Mouse (Mus musculus): Measurements from ENCODE around the gene Tnfaip8l1. TPM values are rescaled to one million over a fixed set of nuclear protein-coding genes. Genes with fewer than 3 reads are reported as not detected.

Tnfaip8l1 gene
- polyA plus RNA-seq, 1 experiment from 2014 or later, result 8.0 TPM

DNA sequence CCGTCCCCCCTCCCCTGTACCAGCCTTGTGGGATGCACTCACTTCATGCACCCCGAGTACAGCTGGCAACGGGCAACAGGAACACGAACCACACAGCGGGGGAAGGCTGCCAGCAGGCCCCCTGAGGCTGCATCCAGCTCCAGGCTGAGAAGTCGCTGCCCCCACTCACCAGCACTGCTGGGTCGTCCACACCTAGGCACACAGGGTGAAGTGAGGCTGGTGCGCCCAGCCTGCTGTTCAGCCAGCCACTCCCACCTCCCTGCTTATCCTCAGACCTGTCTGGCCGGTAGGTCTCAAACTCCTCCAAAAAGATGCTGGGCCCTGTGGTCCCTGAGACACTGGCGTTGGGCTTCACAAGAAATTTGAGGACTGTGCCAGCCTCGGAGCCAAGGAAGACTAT lies 36.1 kb upstream of the Tnfaip8l1 start:
- Histone ChIP-seq H3K4me1 (peaks cover 8% of the 10 kb centered on the region), H3K4me2 (no peak overlapping the region), H3K27me3 (peaks cover 52% of the 10 kb centered on the region), H3K4me3 (no peak overlapping the region), H3K9ac (no peak overlapping the region), H3K9me3 (replicated peaks) (peaks cover 17% of the 10 kb centered on the region), H3K36me3 (ENCODE audit: poor library complexity, severe bottlenecking) (peaks cover 60% of the 10 kb centered on the region), H3K27ac (no peak overlapping the region)
- WGBS, result 77% methylated on average over 11 of the region's 11 CpGs
- ATAC-seq, result no peak

DNA sequence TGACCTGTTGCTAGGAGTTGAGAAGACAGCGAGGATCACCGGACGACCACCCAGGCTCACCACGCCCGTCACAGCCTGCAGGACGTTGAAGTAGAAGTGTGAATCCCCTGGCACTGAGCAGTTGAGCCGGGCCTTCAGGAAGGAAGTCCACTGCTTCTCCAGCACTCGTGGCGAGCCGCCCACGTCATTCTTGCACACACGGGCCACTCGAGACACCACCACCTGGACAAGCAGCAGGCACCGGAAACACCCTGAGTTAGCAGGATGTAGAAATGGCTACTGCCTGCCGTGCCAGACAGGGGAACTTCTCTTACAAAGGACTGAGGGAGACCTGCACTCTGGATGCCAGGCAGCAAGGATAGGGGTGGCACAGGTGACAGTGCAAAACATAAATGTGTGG lies 34.0 kb upstream of the Tnfaip8l1 start:
- peaks cover 31% of the 10 kb centered on the region for H3K27me3 ChIP-seq
- WGBS, result 87% methylated on average over 15 of the region's 15 CpGs
- H3K4me2 ChIP-seq, result no peak overlapping the region
- no peak for ATAC-seq
- H3K27ac ChIP-seq, result no peak overlapping the region
- peaks cover 57% of the 10 kb centered on the region for H3K36me3 ChIP-seq (ENCODE audit: poor library complexity, severe bottlenecking)
- 0 out of 2 replicates have a peak, but pooled peaks cover 3% of the 10 kb centered on the region for H3K9me3 ChIP-seq (replicated peaks)
- no peak overlapping the region for H3K4me3 ChIP-seq
- H3K9ac ChIP-seq, result no peak overlapping the region
- H3K4me1 ChIP-seq, result peaks cover 8% of the 10 kb centered on the region

DNA sequence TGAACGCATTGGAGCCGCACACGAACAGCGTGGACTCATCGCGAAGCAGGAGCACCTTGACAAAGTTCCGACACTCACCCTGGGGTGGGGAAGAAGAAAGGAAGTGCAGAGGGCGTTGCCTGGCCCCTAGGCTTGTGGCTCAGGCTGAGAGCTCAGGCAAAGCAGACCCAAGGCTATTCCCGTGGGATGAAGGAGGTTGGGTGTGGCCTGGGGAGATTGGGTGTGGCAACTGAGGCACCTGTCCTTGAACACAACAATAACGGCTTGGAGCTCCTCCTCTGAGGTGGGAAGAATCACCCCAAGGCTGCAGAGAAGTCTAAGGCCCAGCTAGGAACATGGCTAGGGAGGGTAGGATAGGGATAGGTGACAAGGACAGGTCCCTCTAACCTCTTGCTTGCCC lies 31.1 kb upstream of the Tnfaip8l1 start:
- H3K4me3 ChIP-seq, result no peak overlapping the region
- peaks cover 12% of the 10 kb centered on the region for H3K4me1 ChIP-seq
- no peak overlapping the region for H3K9ac ChIP-seq
- H3K27ac ChIP-seq, result no peak overlapping the region
- H3K27me3 ChIP-seq, result peaks cover 17% of the 10 kb centered on the region
- peaks cover 41% of the 10 kb centered on the region for H3K36me3 ChIP-seq (ENCODE audit: poor library complexity, severe bottlenecking)
- H3K9me3 ChIP-seq (replicated peaks), result no peaks in the 10 kb centered on the region
- no peak for ATAC-seq
- H3K4me2 ChIP-seq, result no peak overlapping the region
- WGBS, result 90% methylated on average over 10 of the region's 10 CpGs

DNA sequence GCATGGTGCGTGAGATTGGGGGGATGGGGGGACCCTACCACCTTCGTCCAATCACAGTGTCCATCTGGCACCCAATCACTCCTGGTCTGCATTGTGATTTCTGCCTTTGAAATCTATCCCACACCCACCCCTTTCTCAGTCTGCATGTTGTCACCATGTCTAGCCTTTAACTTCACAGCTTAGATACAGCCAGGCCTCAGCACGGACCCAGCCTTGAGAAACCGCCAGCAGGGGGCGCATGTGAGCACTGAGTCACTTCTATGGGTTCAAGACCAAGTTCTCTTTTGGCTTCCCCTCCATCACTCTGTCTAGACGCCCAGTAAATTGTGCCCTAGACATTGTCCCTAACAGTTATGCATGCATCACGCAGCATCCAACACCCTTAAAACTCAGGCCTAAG lies 30.5 kb upstream of the Tnfaip8l1 start:
- H3K4me3 ChIP-seq, result no peak overlapping the region
- peaks cover 15% of the 10 kb centered on the region for H3K27me3 ChIP-seq
- H3K9ac ChIP-seq, result no peak overlapping the region
- no peak overlapping the region for H3K27ac ChIP-seq
- H3K4me1 ChIP-seq, result peaks cover 12% of the 10 kb centered on the region
- peaks cover 34% of the 10 kb centered on the region for H3K36me3 ChIP-seq (ENCODE audit: poor library complexity, severe bottlenecking)
- no peak overlapping the region for H3K4me2 ChIP-seq
- peak; percentile 33; the same call in 1 of the 2 replicates for ATAC-seq
- no peaks in the 10 kb centered on the region for H3K9me3 ChIP-seq (replicated peaks)
- WGBS, result 39% methylated on average over 7 of the region's 7 CpGs

DNA sequence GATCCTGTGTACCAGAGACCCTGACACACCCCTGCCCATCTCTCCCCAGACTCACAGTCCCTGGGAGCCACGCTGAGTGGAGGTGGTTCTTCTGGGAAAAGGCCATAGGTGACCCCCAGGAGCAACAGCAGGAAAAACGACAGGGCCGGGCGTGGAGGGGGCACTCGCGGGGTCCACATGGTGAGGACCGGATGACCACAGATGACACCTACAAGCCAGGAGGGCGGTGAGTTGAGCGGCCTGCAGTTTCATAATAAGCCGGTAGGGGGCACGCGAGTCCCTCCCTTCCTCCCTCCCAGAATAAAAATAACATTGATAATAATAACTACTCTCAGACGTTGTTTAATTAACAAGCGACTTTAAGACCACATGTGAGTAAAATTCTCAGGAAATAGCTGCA lies 29.6 kb upstream of the Tnfaip8l1 start:
- 7% methylated on average over 14 of the region's 14 CpGs for WGBS
- H3K9ac ChIP-seq, result no peak overlapping the region
- no peak overlapping the region for H3K4me2 ChIP-seq
- no peak for ATAC-seq
- peaks cover 26% of the 10 kb centered on the region for H3K36me3 ChIP-seq (ENCODE audit: poor library complexity, severe bottlenecking)
- no peak overlapping the region for H3K27ac ChIP-seq
- H3K4me1 ChIP-seq, result peaks cover 14% of the 10 kb centered on the region
- no peaks in the 10 kb centered on the region for H3K9me3 ChIP-seq (replicated peaks)
- no peak overlapping the region for H3K4me3 ChIP-seq
- H3K27me3 ChIP-seq, result peaks cover 23% of the 10 kb centered on the region; the same call in 1 of the 2 replicates

DNA sequence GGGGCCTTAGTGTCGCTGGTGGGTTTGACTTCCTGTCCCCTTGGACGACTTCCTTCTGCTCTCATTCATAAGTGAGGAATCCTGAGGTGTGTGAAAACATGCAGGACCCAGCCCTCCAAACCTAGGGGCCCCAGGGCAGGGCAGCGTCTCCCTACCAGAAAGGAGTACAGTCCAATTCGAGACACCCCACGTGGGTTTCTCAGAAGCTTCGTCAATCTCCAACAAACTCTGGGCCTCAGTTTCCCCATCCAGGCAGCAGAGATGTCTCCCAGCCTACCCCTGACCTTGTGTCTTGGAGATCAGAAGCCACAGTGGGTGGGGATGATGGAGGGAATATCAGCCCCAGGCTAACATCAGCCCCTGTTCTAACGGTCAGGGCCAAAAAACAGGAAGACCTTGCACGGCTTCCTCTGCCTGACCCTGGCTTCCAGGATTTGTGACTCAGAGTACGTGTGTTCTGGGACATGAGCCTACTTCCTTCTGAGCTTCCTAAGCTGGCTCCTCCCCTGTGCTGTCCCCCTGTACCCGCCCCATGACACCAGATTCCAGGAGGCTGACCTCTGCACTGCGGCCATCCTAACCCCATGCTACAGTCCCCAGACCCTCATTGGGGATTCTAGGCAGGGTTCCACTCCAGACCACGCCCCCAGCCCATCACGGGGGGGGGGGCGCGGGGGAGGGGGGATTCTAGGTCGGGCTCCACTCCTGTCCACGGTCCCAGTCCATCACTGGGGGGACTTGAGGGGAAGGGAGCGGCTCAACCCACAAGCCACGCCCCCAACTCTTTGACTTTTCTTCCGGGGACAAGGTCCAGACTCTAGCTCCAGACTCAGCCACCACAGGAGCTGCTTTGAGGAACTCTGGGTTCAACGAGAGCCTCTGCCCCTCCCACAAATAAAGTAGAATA lies 28.6 kb upstream of the Tnfaip8l1 start:
- Histone ChIP-seq H3K4me2 (peak overlapping the region; percentile 49), H3K36me3 (ENCODE audit: poor library complexity, severe bottlenecking) (peaks cover 17% of the 10 kb centered on the region), H3K27me3 (peaks cover 32% of the 10 kb centered on the region), H3K27ac (no peak overlapping the region), H3K4me3 (peak overlapping the region; percentile 18; the same call in 1 of the 2 replicates), H3K9ac (peak overlapping the region; percentile 7; the same call in 1 of the 2 replicates), H3K4me1 (peaks cover 24% of the 10 kb centered on the region), H3K9me3 (replicated peaks) (no peaks in the 10 kb centered on the region)
- 21% methylated on average over 21 of the region's 21 CpGs for WGBS
- ATAC-seq, result 0 out of 2 replicates have a peak, but pooled peaks have one; percentile 7

DNA sequence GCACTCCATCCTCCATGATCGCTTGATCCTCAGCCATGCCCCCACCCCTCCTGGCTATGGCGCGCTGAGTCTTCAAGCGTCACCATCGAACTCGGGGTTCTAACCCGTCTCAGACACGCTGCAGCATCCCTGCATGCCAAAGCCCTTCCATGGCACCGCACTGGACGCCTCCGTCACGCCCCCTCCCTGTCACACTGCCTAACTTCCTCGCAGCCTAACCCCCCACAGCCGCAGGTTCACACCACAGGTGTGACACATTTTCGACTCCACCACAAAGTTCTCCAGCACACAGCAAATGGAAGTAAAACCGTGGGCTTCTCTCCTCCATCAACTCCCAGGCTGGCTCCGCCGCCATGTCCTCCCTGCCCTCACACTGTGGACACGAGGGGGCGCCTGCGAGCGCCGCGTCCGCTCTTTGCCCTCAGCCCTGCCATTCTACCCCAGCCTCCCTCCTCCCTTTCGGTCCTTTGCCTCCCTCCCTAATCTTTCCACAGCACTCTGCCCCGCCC lies 27.8 kb upstream of the Tnfaip8l1 start:
- peaks cover 40% of the 10 kb centered on the region for H3K27me3 ChIP-seq
- H3K27ac ChIP-seq, result no peak overlapping the region
- WGBS, result 2% methylated on average over 27 of the region's 27 CpGs
- H3K9ac ChIP-seq, result peak overlapping the region; percentile 7; the same call in 1 of the 2 replicates
- peaks cover 31% of the 10 kb centered on the region for H3K4me1 ChIP-seq
- H3K4me2 ChIP-seq, result peak overlapping the region; percentile 49
- peak overlapping the region; percentile 18; the same call in 1 of the 2 replicates for H3K4me3 ChIP-seq
- no peaks in the 10 kb centered on the region for H3K9me3 ChIP-seq (replicated peaks)
- H3K36me3 ChIP-seq (ENCODE audit: poor library complexity, severe bottlenecking), result peaks cover 17% of the 10 kb centered on the region
- peak; percentile 9; the same call in 1 of the 2 replicates for ATAC-seq

DNA sequence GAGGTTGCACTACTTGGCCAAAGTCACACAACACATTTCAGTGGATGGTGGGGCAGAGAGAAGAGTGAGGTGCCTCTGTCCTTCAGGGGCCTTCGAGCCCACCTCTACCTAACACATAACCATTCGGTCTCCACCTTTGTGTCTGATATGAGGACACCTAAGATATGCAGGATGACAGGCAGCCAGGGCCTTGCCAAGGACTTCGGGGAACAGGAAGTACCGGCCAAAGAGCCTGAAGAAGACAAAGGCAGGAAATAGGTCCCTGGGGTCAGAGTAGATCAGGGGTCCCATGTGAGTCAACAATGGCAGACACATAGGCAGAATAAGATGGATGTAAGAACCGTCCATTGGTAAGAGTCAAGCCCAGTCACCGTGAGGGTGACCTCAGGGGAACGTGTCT lies 25.7 kb upstream of the Tnfaip8l1 start:
- 87% methylated on average over 7 of the region's 7 CpGs for WGBS
- ATAC-seq, result no peak
- Histone ChIP-seq H3K27me3 (peaks cover 59% of the 10 kb centered on the region), H3K9me3 (replicated peaks) (no peaks in the 10 kb centered on the region), H3K9ac (no peak overlapping the region), H3K4me1 (peaks cover 43% of the 10 kb centered on the region), H3K27ac (no peak overlapping the region), H3K36me3 (ENCODE audit: poor library complexity, severe bottlenecking) (no peaks in the 10 kb centered on the region), H3K4me2 (no peak overlapping the region), H3K4me3 (no peak overlapping the region)

DNA sequence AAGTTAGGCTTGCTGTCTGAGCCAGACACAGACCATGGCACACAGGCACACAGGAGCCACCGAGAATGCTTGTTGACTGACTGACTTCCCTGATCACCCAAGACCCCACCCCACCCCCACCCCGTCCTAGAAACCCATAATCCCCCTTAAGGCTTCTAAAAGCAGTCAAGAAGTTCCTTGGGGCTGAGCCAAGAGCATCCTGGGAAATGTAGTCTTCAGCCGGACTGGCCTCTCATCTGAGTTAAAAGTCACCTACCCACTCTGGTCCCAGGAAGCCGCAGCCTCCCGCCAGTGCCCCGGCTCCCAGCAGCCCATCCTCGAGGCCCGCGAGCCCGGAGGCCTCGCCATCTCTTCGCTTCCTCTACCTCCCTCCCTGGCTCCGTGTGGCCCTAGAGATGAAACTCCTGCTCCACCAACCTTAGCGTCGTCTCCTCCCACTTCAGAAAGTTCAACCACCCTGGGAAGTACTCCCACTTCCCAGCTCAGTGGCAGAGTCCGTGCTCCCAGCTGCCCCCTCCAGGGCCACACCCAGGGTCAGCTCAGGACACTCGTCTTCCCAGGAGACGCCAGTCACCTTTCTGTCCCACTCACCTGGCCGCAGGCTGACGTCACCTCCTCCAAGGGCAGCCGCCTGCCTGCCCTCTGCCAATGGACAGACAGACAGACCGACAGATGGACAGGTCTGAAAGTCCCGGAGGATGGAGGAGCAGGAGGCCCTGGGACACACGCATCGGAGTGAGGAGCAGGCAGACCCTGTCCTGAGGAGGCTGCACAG lies 24.3 kb upstream of the Tnfaip8l1 start:
- Histone ChIP-seq H3K27me3 (peaks cover 70% of the 10 kb centered on the region), H3K36me3 (ENCODE audit: poor library complexity, severe bottlenecking) (no peaks in the 10 kb centered on the region), H3K4me1 (peaks cover 55% of the 10 kb centered on the region), H3K9ac (0 out of 2 replicates have a peak overlapping the region, but pooled peaks have one; percentile 27), H3K9me3 (replicated peaks) (no peaks in the 10 kb centered on the region), H3K4me3 (peak overlapping the region; percentile 79), H3K27ac (no peak overlapping the region), H3K4me2 (peak overlapping the region; percentile 94)
- no peak for ATAC-seq
- 10% methylated on average over 25 of the region's 25 CpGs for WGBS

DNA sequence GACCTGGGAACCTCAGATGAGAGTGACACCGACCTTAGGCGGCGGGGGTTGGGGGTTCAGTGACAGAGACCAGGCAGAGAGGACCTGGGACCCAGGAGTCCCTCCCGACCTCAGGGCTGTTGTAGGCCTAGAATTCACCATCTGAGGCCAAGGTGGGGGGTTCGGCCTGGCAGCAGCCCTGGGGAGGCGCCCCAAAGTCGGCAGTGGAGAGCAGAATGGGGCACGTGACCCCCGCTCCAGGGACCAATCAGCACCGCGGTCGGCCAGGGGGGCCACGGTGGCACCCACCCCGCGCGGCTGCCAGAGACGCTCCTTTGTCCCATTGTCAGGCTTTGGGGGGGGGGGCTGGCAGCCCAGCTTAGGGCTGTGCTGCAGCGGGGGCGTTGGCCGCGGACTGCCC lies 22.9 kb upstream of the Tnfaip8l1 start:
- Histone ChIP-seq H3K27ac (no peak overlapping the region; the same call in 1 of the 2 replicates), H3K4me1 (peaks cover 49% of the 10 kb centered on the region)

DNA sequence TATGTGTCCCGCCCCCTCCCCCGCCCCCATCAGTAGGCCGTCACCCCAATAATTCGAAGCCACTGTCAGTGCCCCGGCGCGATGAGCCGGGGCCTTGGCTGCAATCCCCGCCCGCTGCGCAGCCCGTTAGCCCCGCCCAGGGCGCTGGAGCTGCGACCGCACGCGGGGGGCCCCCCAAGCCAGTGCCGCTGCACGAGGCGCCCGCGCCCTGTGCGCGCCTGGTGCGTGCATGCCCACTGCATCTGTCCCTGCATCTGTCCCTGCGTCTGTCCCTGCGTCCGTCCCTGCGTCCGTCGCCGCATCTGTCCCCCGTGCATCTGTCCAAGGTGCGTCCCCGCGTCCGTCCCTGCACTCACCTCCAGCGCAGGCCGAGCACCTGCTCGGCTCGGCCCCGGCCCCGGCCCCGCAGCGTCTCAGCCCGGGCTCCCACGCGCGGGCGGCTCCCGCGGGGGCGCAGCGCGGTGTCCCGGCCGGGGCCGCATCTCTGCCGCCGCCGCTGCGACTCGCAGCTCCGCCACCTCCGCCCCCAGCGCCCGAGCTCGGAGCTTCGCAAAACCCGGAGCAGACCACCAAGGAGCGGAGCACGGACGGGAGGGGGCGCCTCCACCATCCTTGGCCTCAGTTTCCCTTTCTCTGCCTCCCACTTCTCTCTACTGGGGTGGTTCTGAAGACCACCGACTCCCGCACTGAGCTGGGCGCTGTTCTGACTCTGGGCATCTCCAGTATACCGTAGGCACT lies 22.2 kb upstream of the Tnfaip8l1 start, which contains the start of gene Sema6b:
Gene Sema6b (minus strand): TSS at position 486 of the 738 bp plus-strand sequence.
- H3K4me1 ChIP-seq, result peaks cover 43% of the 10 kb centered on the region
- H3K36me3 ChIP-seq (ENCODE audit: poor library complexity, severe bottlenecking), result no peaks in the 10 kb centered on the region
- peak within 1 kb of the TSS; percentile 79 for H3K4me3 ChIP-seq
- peak within 1 kb of the TSS; percentile 94 for H3K4me2 ChIP-seq
- H3K27me3 ChIP-seq, result peaks cover 82% of the 10 kb centered on the region
- H3K9me3 ChIP-seq (replicated peaks), result no peaks in the 10 kb centered on the region
- peak within 1 kb of the TSS; percentile 48; the same call in 1 of the 2 replicates for H3K27ac ChIP-seq
- WGBS, result 1% methylated on average over 69 of the region's 79 CpGs
- peak; percentile 48 for ATAC-seq
- H3K9ac ChIP-seq, result peak within 1 kb of the TSS; percentile 84

More for the DNA sequence above, 22.9 kb upstream of the Tnfaip8l1 start:
- Histone ChIP-seq H3K4me2 (peak overlapping the region; percentile 94), H3K36me3 (ENCODE audit: poor library complexity, severe bottlenecking) (no peaks in the 10 kb centered on the region), H3K9ac (peak overlapping the region; percentile 84), H3K27me3 (peaks cover 77% of the 10 kb centered on the region), H3K9me3 (replicated peaks) (no peaks in the 10 kb centered on the region), H3K4me3 (peak overlapping the region; percentile 79)
- 7% methylated on average over 18 of the region's 21 CpGs for WGBS
- peak; percentile 34 for ATAC-seq
